Mouse (Mus musculus) urinary bladder, postnatal 4 days (tissue): ENCODE data around the gene Lipc.

Experiments used
- DNase-seq, 2 experiments: peaks; one replicate each; pipeline ENCODE4 v3.0.0; 2021 to 2022; ENCODE audit warnings: low spot score in 2 of 2

Gene Lipc

GRCm38 (mm10) chr9:70818739-70819138 is 133.3 kb downstream of the Lipc start:
- no peak for DNase-seq

- no peak for DNase-seq
Measured at GRCm38 (mm10) chr9:70817396-70817795, 134.6 kb downstream of the Lipc start.

GRCm38 (mm10) chr9:70816701-70817305 is 135.2 kb downstream of the Lipc start:
- DNase-seq = no peak

GRCm38 (mm10) chr9:70812551-70812950 is 139.5 kb downstream of the Lipc start:
- DNase-seq = no peak

- no peak for DNase-seq
Measured at GRCm38 (mm10) chr9:70807714-70808113, 144.3 kb downstream of the Lipc start.

- no peak for DNase-seq
Measured at GRCm38 (mm10) chr9:70806069-70806468, 146.0 kb downstream of the Lipc start.

GRCm38 (mm10) chr9:70802816-70803215 is 149.2 kb downstream of the Lipc start:
- DNase-seq = no peak

GRCm38 (mm10) chr9:70801761-70802160 is 150.3 kb downstream of the Lipc start:
- no peak for DNase-seq

- no peak for DNase-seq
Measured at GRCm38 (mm10) chr9:70800588-70801315, 151.3 kb downstream of the Lipc start.

- no peak for DNase-seq
Measured at GRCm38 (mm10) chr9:70795439-70795757, 156.6 kb downstream of the Lipc start.

- DNase-seq = no peak
Measured at GRCm38 (mm10) chr9:70794643-70795438, 157.2 kb downstream of the Lipc start.

GRCm38 (mm10) chr9:70790621-70791020 is 161.4 kb downstream of the Lipc start:
- no peak for DNase-seq

GRCm38 (mm10) chr9:70788705-70789104 is 163.3 kb downstream of the Lipc start:
- DNase-seq = no peak

GRCm38 (mm10) chr9:70782191-70782590 is 169.8 kb downstream of the Lipc start:
- DNase-seq = no peak

- DNase-seq = no peak
Measured at GRCm38 (mm10) chr9:70775517-70775916, 176.5 kb downstream of the Lipc start.

- no peak for DNase-seq
Measured at GRCm38 (mm10) chr9:70760974-70761373, 191.1 kb downstream of the Lipc start.

- no peak for DNase-seq
Measured at GRCm38 (mm10) chr9:70751504-70752222, 200.4 kb downstream of the Lipc start.
